Mouse (Mus musculus): Measurements from ENCODE around the gene Ms4a7. TPM values are rescaled to one million over a fixed set of nuclear protein-coding genes. Genes with fewer than 3 reads are reported as not detected.
"Not testable (repeated sequence)": the region's sequence is repeated elsewhere in the genome, so short reads cannot be mapped to it uniquely, and the experiment has no call there.

Gene Ms4a7
- polyA plus RNA-seq, 1 experiment from 2014 or later = 3.5 TPM

GRCm38 (mm10) chr19:11316786-11317185 lies 19.2 kb downstream of the Ms4a7 start:
- H3K4me2 ChIP-seq (ENCODE audit: low read depth, low read length) = no peak overlapping the region
- no peak overlapping the region for H3K9ac ChIP-seq (replicated peaks)
- no peaks in the 10 kb centered on the region for H3K27me3 ChIP-seq (ENCODE audit: insufficient read depth, low read length)
- ATAC-seq = no peak
- H3K4me1 ChIP-seq (ENCODE audit: insufficient read depth) = no peaks in the 10 kb centered on the region
- H3K36me3 ChIP-seq (replicated peaks; ENCODE audit: insufficient read depth, low read length) = no peaks in the 10 kb centered on the region
- no peak overlapping the region for H3K4me3 ChIP-seq (ENCODE audit: low read depth, low read length)
- no peak for TF ChIP-seq CTCF (IDR thresholded peaks at IDR 0.05; ENCODE audit: low read depth)
- TF ChIP-seq EP300 (IDR thresholded peaks at IDR 0.05; ENCODE audit: low read depth) = no peak
- no peak for DNase-seq
- no peak overlapping the region for H3K27ac ChIP-seq (ENCODE audit: low read depth)
- H3K9me3 ChIP-seq (ENCODE audit: low read length) = no peaks in the 10 kb centered on the region
- WGBS (ENCODE audit: insufficient replicate concordance) = 82% methylated on average over 4 of the region's 4 CpGs

- TF ChIP-seq EP300 (IDR thresholded peaks at IDR 0.05; ENCODE audit: low read depth) (no peak), CTCF (IDR thresholded peaks at IDR 0.05; ENCODE audit: low read depth) (no peak)
- H3K4me2 ChIP-seq (ENCODE audit: low read depth, low read length) = no peak within 1 kb of the TSS
- 65% methylated on average over 1 of the region's 1 CpGs for WGBS (ENCODE audit: insufficient replicate concordance)
- H3K9me3 ChIP-seq (ENCODE audit: low read length) = no peaks in the 10 kb centered on the region
- no peak for DNase-seq
- H3K27ac ChIP-seq (ENCODE audit: low read depth) = no peak within 1 kb of the TSS
- no peaks in the 10 kb centered on the region for H3K36me3 ChIP-seq (replicated peaks; ENCODE audit: insufficient read depth, low read length)
- H3K4me3 ChIP-seq (ENCODE audit: low read depth, low read length) = no peak within 1 kb of the TSS
- H3K9ac ChIP-seq (replicated peaks) = no peak within 1 kb of the TSS
- no peak for ATAC-seq
- H3K27me3 ChIP-seq (ENCODE audit: insufficient read depth, low read length) = no peaks in the 10 kb centered on the region
- no peaks in the 10 kb centered on the region for H3K4me1 ChIP-seq (ENCODE audit: insufficient read depth)
Observed at GRCm38 (mm10) chr19:11314354-11314753, 21.6 kb downstream of the Ms4a7 start, which contains the start of gene Ms4a14. Gene Ms4a14, minus strand, starts transcription at chr19:11314454.

GRCm38 (mm10) chr19:11308888-11309287 lies 27.1 kb downstream of the Ms4a7 start:
- ATAC-seq = no peak
- H3K9ac ChIP-seq (replicated peaks) = no peak overlapping the region
- H3K27ac ChIP-seq (ENCODE audit: low read depth) = no peak overlapping the region
- H3K36me3 ChIP-seq (replicated peaks; ENCODE audit: insufficient read depth, low read length) = no peaks in the 10 kb centered on the region
- H3K27me3 ChIP-seq (ENCODE audit: insufficient read depth, low read length) = no peaks in the 10 kb centered on the region
- H3K4me1 ChIP-seq (ENCODE audit: insufficient read depth) = no peaks in the 10 kb centered on the region
- DNase-seq = no peak
- no peak overlapping the region for H3K4me3 ChIP-seq (ENCODE audit: low read depth, low read length)
- no peak for TF ChIP-seq CTCF (IDR thresholded peaks at IDR 0.05; ENCODE audit: low read depth)
- no peak for TF ChIP-seq EP300 (IDR thresholded peaks at IDR 0.05; ENCODE audit: low read depth)
- no peak overlapping the region for H3K4me2 ChIP-seq (ENCODE audit: low read depth, low read length)
- H3K9me3 ChIP-seq (ENCODE audit: low read length) = no peaks in the 10 kb centered on the region

DNA sequence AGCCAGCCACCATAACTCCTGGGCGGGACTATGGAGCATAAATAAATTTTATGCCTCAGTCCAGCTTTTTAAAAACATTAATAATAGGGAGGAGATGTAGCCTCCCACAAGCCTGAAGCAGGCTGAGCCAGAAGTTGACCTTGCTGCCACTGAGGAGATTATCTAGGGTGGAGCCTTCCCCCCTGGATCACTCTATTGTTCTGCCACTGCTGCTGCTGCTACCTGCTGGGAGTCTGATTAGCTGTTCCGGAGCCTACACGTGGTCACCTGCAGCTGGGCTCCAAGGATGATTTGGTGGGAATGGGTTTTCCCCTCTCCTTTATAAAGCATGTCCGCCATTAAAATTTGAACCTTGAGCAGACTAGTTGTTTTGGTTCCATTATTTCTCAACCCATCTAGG lies 36.4 kb downstream of the Ms4a7 start:
- not testable (repeated sequence) for H3K27ac ChIP-seq (ENCODE audit: low read depth); H3K9me3 ChIP-seq (ENCODE audit: low read length); H3K36me3 ChIP-seq (replicated peaks; ENCODE audit: insufficient read depth, low read length); H3K27me3 ChIP-seq (ENCODE audit: insufficient read depth, low read length); H3K4me2 ChIP-seq (ENCODE audit: low read depth, low read length); DNase-seq; H3K4me1 ChIP-seq (ENCODE audit: insufficient read depth); H3K4me3 ChIP-seq (ENCODE audit: low read depth, low read length); H3K9ac ChIP-seq (replicated peaks); ATAC-seq
- WGBS (ENCODE audit: insufficient replicate concordance) = 48% methylated on average over 4 of the region's 4 CpGs

DNA sequence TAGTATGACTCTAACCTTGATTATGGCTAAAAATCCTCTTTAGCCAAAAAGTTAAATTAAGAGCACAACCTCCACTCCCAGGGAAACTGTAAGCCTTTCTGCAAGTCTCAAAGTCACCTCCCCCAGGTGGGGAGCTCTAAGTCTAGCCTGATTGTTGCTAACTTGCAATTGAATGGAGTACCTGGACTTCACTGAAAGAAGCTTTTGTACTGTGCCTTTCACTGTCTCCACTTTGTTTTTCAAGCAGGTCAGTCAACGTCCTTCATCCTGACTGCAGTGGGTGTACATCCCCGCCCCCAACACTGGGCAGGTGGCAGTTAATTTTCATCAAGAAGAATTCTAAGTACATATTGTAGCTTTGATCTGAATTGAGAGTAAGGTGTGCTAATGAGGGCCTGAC lies 37.0 kb downstream of the Ms4a7 start:
- DNase-seq = no peak
- Histone ChIP-seq H3K27me3 (ENCODE audit: insufficient read depth, low read length) (no peaks in the 10 kb centered on the region), H3K9ac (replicated peaks) (no peak overlapping the region), H3K4me3 (ENCODE audit: low read depth, low read length) (no peak overlapping the region), H3K4me2 (ENCODE audit: low read depth, low read length) (no peak overlapping the region), H3K36me3 (replicated peaks; ENCODE audit: insufficient read depth, low read length) (no peaks in the 10 kb centered on the region), H3K27ac (ENCODE audit: low read depth) (no peak overlapping the region), H3K4me1 (ENCODE audit: insufficient read depth) (no peaks in the 10 kb centered on the region), H3K9me3 (ENCODE audit: low read length) (no peaks in the 10 kb centered on the region)
- TF ChIP-seq EP300 (IDR thresholded peaks at IDR 0.05; ENCODE audit: low read depth) = no peak
- TF ChIP-seq CTCF (IDR thresholded peaks at IDR 0.05; ENCODE audit: low read depth) = no peak
- ATAC-seq = no peak
- 63% methylated on average over 2 of the region's 2 CpGs for WGBS (ENCODE audit: insufficient replicate concordance)

GRCm38 (mm10) chr19:11293616-11294015 lies 42.3 kb downstream of the Ms4a7 start:
- H3K27ac ChIP-seq (ENCODE audit: low read depth); H3K27me3 ChIP-seq (ENCODE audit: insufficient read depth, low read length); ATAC-seq; H3K9me3 ChIP-seq (ENCODE audit: low read length); H3K4me1 ChIP-seq (ENCODE audit: insufficient read depth); H3K36me3 ChIP-seq (replicated peaks; ENCODE audit: insufficient read depth, low read length); DNase-seq: not testable (repeated sequence)
- 0 out of 2 replicates have a peak overlapping the region, but pooled peaks have one; percentile 49 for H3K4me3 ChIP-seq (ENCODE audit: low read depth, low read length)
- 16% methylated on average over 3 of the region's 3 CpGs for WGBS (ENCODE audit: insufficient replicate concordance)
- H3K9ac ChIP-seq (replicated peaks) = 0 out of 2 replicates have a peak overlapping the region, but pooled peaks have one; percentile 21
- H3K4me2 ChIP-seq (ENCODE audit: low read depth, low read length) = peak overlapping the region; percentile 40; the same call in 1 of the 2 replicates

DNA sequence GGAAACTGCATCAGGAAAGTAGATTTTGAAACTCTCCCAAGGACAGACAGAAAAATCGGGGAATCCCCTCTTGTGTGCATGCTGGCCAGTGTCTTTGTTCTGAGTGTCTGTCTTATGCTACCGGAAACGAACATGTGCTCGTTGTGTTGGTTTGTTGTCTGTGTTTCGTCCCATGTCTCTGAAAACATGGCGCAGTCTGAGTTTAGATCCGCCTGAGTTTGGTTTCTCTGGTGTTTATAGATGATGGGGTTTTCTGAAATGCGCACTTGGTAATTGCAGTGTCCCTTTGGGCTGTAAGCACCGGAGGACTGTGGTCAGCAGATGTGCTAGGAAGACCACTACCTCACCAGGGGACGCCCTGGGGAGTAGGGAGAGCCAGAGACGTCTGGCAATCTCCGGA lies 43.0 kb downstream of the Ms4a7 start:
- TF ChIP-seq EP300 (IDR thresholded peaks at IDR 0.05; ENCODE audit: low read depth) (no peak), CTCF (IDR thresholded peaks at IDR 0.05; ENCODE audit: low read depth) (no peak)
- H3K4me3 ChIP-seq (ENCODE audit: low read depth, low read length) = peak overlapping the region; percentile 49
- H3K27ac ChIP-seq (ENCODE audit: low read depth) = 0 out of 2 replicates have a peak overlapping the region, but pooled peaks have one; percentile 36
- H3K9ac ChIP-seq (replicated peaks) = peak overlapping the region; percentile 40; the same call in 1 of the 2 replicates
- DNase-seq (peak; percentile 24), ATAC-seq (no peak)
- H3K36me3 ChIP-seq (replicated peaks; ENCODE audit: insufficient read depth, low read length) = no peaks in the 10 kb centered on the region
- H3K9me3 ChIP-seq (ENCODE audit: low read length) = no peaks in the 10 kb centered on the region
- no peaks in the 10 kb centered on the region for H3K27me3 ChIP-seq (ENCODE audit: insufficient read depth, low read length)
- H3K4me1 ChIP-seq (ENCODE audit: insufficient read depth) = peaks cover 4% of the 10 kb centered on the region; the same call in 1 of the 2 replicates
- WGBS (ENCODE audit: insufficient replicate concordance) = 5% methylated on average over 12 of the region's 12 CpGs
- H3K4me2 ChIP-seq (ENCODE audit: low read depth, low read length) = peak overlapping the region; percentile 70

Measured in liver, postnatal 0 days (tissue).